Mouse (Mus musculus): ENCODE measurements around the gene Acsl4. TPM values are rescaled to one million over a fixed set of nuclear protein-coding genes. Genes with fewer than 3 reads are reported as not detected.
A peak's percentile ranks its signal among the peaks of the same experiment; 100 is the strongest.

The Acsl4 gene
- 25.5 and 26.5 TPM in 2 replicates for polyA plus RNA-seq (2015; fragmentation: Nextera tagmentation; extraction: Ambion mirVana)

- no peaks in the 10 kb centered on the region for H3K36me3 ChIP-seq (ENCODE audit: control insufficient read depth, insufficient read depth, low read length)
- H3K27ac ChIP-seq (ENCODE audit: low read depth, low read length), result peak within 1 kb of the TSS; percentile 75
- peak within 1 kb of the TSS; percentile 66 for H3K9ac ChIP-seq (ENCODE audit: low read depth, low read length)
- H3K4me1 ChIP-seq (ENCODE audit: control insufficient read depth, insufficient read depth, low read depth, low read length), result no peaks in the 10 kb centered on the region
- H3K9me3 ChIP-seq (ENCODE audit: control insufficient read depth, low read length), result no peaks in the 10 kb centered on the region
- WGBS, result 20% methylated on average over 41 of the region's 59 CpGs
- ATAC-seq, result peak; percentile 99
- H3K27me3 ChIP-seq (replicated peaks; ENCODE audit: control insufficient read depth, insufficient read depth, low read length), result peaks cover 2% of the 10 kb centered on the region; the same call in 1 of the 2 replicates
- peak within 1 kb of the TSS; percentile 66 for H3K4me2 ChIP-seq (ENCODE audit: low read length)
- H3K4me3 ChIP-seq (ENCODE audit: low read length), result peak within 1 kb of the TSS; percentile 51
Measured at GRCm38 (mm10) chrX:142390247-142390908, at the start of gene Acsl4. Acsl4 (minus strand) TSS chrX:142390535.

- no peak overlapping the region for H3K4me3 ChIP-seq (ENCODE audit: low read length)
- H3K36me3 ChIP-seq (ENCODE audit: control insufficient read depth, insufficient read depth, low read length), result no peaks in the 10 kb centered on the region
- WGBS, result 39% methylated on average over 4 of the region's 4 CpGs
- no peaks in the 10 kb centered on the region for H3K4me1 ChIP-seq (ENCODE audit: control insufficient read depth, insufficient read depth, low read depth, low read length)
- no peak for ATAC-seq
- H3K27me3 ChIP-seq (replicated peaks; ENCODE audit: control insufficient read depth, insufficient read depth, low read length), result no peaks in the 10 kb centered on the region
- H3K9ac ChIP-seq (ENCODE audit: low read depth, low read length), result no peak overlapping the region
- H3K4me2 ChIP-seq (ENCODE audit: low read length), result no peak overlapping the region
- H3K27ac ChIP-seq (ENCODE audit: low read depth, low read length), result no peak overlapping the region
- no peaks in the 10 kb centered on the region for H3K9me3 ChIP-seq (ENCODE audit: control insufficient read depth, low read length)
Measured at GRCm38 (mm10) chrX:142437971-142438504, 47.7 kb upstream of the Acsl4 start.

GRCm38 (mm10) chrX:142432846-142433245 is 42.5 kb upstream of the Acsl4 start:
- no peaks in the 10 kb centered on the region for H3K36me3 ChIP-seq (ENCODE audit: control insufficient read depth, insufficient read depth, low read length)
- no peak overlapping the region for H3K4me3 ChIP-seq (ENCODE audit: low read length)
- no peaks in the 10 kb centered on the region for H3K4me1 ChIP-seq (ENCODE audit: control insufficient read depth, insufficient read depth, low read depth, low read length)
- H3K27me3 ChIP-seq (replicated peaks; ENCODE audit: control insufficient read depth, insufficient read depth, low read length), result no peaks in the 10 kb centered on the region
- no peak overlapping the region for H3K4me2 ChIP-seq (ENCODE audit: low read length)
- H3K9me3 ChIP-seq (ENCODE audit: control insufficient read depth, low read length), result no peaks in the 10 kb centered on the region
- no peak overlapping the region for H3K9ac ChIP-seq (ENCODE audit: low read depth, low read length)
- no peak overlapping the region for H3K27ac ChIP-seq (ENCODE audit: low read depth, low read length)
- WGBS, result 67% methylated on average over 3 of the region's 3 CpGs
- no peak for ATAC-seq

GRCm38 (mm10) chrX:142427111-142427510 is 36.8 kb upstream of the Acsl4 start:
- Histone ChIP-seq H3K9ac (ENCODE audit: low read depth, low read length) (no peak overlapping the region), H3K36me3 (ENCODE audit: control insufficient read depth, insufficient read depth, low read length) (no peaks in the 10 kb centered on the region), H3K9me3 (ENCODE audit: control insufficient read depth, low read length) (no peaks in the 10 kb centered on the region), H3K4me3 (ENCODE audit: low read length) (no peak overlapping the region), H3K27me3 (replicated peaks; ENCODE audit: control insufficient read depth, insufficient read depth, low read length) (no peaks in the 10 kb centered on the region), H3K4me2 (ENCODE audit: low read length) (no peak overlapping the region), H3K4me1 (ENCODE audit: control insufficient read depth, insufficient read depth, low read depth, low read length) (no peaks in the 10 kb centered on the region), H3K27ac (ENCODE audit: low read depth, low read length) (no peak overlapping the region)
- ATAC-seq, result no peak
- 63% methylated on average over 4 of the region's 4 CpGs for WGBS

- H3K27me3 ChIP-seq (replicated peaks; ENCODE audit: control insufficient read depth, insufficient read depth, low read length), result no peaks in the 10 kb centered on the region
- 89% methylated on average over 4 of the region's 4 CpGs for WGBS
- H3K36me3 ChIP-seq (ENCODE audit: control insufficient read depth, insufficient read depth, low read length), result no peaks in the 10 kb centered on the region
- no peaks in the 10 kb centered on the region for H3K4me1 ChIP-seq (ENCODE audit: control insufficient read depth, insufficient read depth, low read depth, low read length)
- H3K9ac ChIP-seq (ENCODE audit: low read depth, low read length), result no peak overlapping the region
- ATAC-seq, result no peak
- H3K9me3 ChIP-seq (ENCODE audit: control insufficient read depth, low read length), result no peaks in the 10 kb centered on the region
- no peak overlapping the region for H3K27ac ChIP-seq (ENCODE audit: low read depth, low read length)
- no peak overlapping the region for H3K4me2 ChIP-seq (ENCODE audit: low read length)
- no peak overlapping the region for H3K4me3 ChIP-seq (ENCODE audit: low read length)
Measured at GRCm38 (mm10) chrX:142426628-142427027, 36.3 kb upstream of the Acsl4 start.

GRCm38 (mm10) chrX:142413884-142414283 is 23.5 kb upstream of the Acsl4 start:
- Histone ChIP-seq H3K36me3 (ENCODE audit: control insufficient read depth, insufficient read depth, low read length) (no peaks in the 10 kb centered on the region), H3K27me3 (replicated peaks; ENCODE audit: control insufficient read depth, insufficient read depth, low read length) (no peaks in the 10 kb centered on the region), H3K27ac (ENCODE audit: low read depth, low read length) (no peak overlapping the region), H3K4me2 (ENCODE audit: low read length) (no peak overlapping the region), H3K9me3 (ENCODE audit: control insufficient read depth, low read length) (no peaks in the 10 kb centered on the region), H3K4me1 (ENCODE audit: control insufficient read depth, insufficient read depth, low read depth, low read length) (no peaks in the 10 kb centered on the region), H3K9ac (ENCODE audit: low read depth, low read length) (no peak overlapping the region), H3K4me3 (ENCODE audit: low read length) (no peak overlapping the region)
- no peak for ATAC-seq
- 84% methylated on average over 2 of the region's 2 CpGs for WGBS

- WGBS, result 91% methylated on average over 3 of the region's 3 CpGs
- Histone ChIP-seq H3K27me3 (replicated peaks; ENCODE audit: control insufficient read depth, insufficient read depth, low read length) (no peaks in the 10 kb centered on the region), H3K4me3 (ENCODE audit: low read length) (no peak overlapping the region), H3K4me2 (ENCODE audit: low read length) (no peak overlapping the region), H3K36me3 (ENCODE audit: control insufficient read depth, insufficient read depth, low read length) (no peaks in the 10 kb centered on the region), H3K9me3 (ENCODE audit: control insufficient read depth, low read length) (no peaks in the 10 kb centered on the region), H3K4me1 (ENCODE audit: control insufficient read depth, insufficient read depth, low read depth, low read length) (no peaks in the 10 kb centered on the region), H3K27ac (ENCODE audit: low read depth, low read length) (no peak overlapping the region), H3K9ac (ENCODE audit: low read depth, low read length) (no peak overlapping the region)
- no peak for ATAC-seq
Measured at GRCm38 (mm10) chrX:142410060-142410459, 19.7 kb upstream of the Acsl4 start.

GRCm38 (mm10) chrX:142409338-142409737 is 19.0 kb upstream of the Acsl4 start:
- Histone ChIP-seq H3K9me3 (ENCODE audit: control insufficient read depth, low read length) (no peaks in the 10 kb centered on the region), H3K4me1 (ENCODE audit: control insufficient read depth, insufficient read depth, low read depth, low read length) (no peaks in the 10 kb centered on the region), H3K9ac (ENCODE audit: low read depth, low read length) (no peak overlapping the region), H3K27ac (ENCODE audit: low read depth, low read length) (no peak overlapping the region), H3K4me3 (ENCODE audit: low read length) (no peak overlapping the region), H3K36me3 (ENCODE audit: control insufficient read depth, insufficient read depth, low read length) (no peaks in the 10 kb centered on the region), H3K27me3 (replicated peaks; ENCODE audit: control insufficient read depth, insufficient read depth, low read length) (no peaks in the 10 kb centered on the region), H3K4me2 (ENCODE audit: low read length) (no peak overlapping the region)
- 94% methylated on average over 3 of the region's 3 CpGs for WGBS
- no peak for ATAC-seq

GRCm38 (mm10) chrX:142403114-142403513 is 12.8 kb upstream of the Acsl4 start:
- Histone ChIP-seq H3K4me3 (ENCODE audit: low read length) (no peak overlapping the region), H3K4me1 (ENCODE audit: control insufficient read depth, insufficient read depth, low read depth, low read length) (no peaks in the 10 kb centered on the region), H3K4me2 (ENCODE audit: low read length) (no peak overlapping the region), H3K27ac (ENCODE audit: low read depth, low read length) (no peak overlapping the region), H3K27me3 (replicated peaks; ENCODE audit: control insufficient read depth, insufficient read depth, low read length) (no peaks in the 10 kb centered on the region), H3K9ac (ENCODE audit: low read depth, low read length) (no peak overlapping the region), H3K36me3 (ENCODE audit: control insufficient read depth, insufficient read depth, low read length) (no peaks in the 10 kb centered on the region), H3K9me3 (ENCODE audit: control insufficient read depth, low read length) (no peaks in the 10 kb centered on the region)
- no peak for ATAC-seq
